Mouse (Mus musculus) heart, embryonic 11.5 days (tissue): ENCODE data around the gene Tm9sf1. TPM values are rescaled to one million over a fixed set of nuclear protein-coding genes. Genes with fewer than 3 reads are reported as not detected.
A peak's percentile ranks its signal among the peaks of the same experiment; 100 is the strongest.

Experiments
- ATAC-seq: fragments of 200-750 bp; cut with Nextera tagmentation; replicated peaks from 2 replicates; pipeline ENCODE4 v1.8.0; 2017; ENCODE audit warnings: moderate library complexity; ENCODE audit not compliant: insufficient number of reproducible peaks, low FRiP score, low TSS enrichment
- H3K27ac ChIP-seq: fragments of 300-500 bp; sonication (generic); 2 replicates; pipeline ENCODE4 v1.5.1; 2014; ENCODE audit warnings: mild to moderate bottlenecking, low read depth, low read length
- H3K27me3 ChIP-seq: fragments of 300-500 bp; sonication (generic); 2 replicates; pipeline ENCODE4 v1.6.1; 2014; ENCODE audit warnings: mild to moderate bottlenecking, low read length, mixed read lengths; ENCODE audit not compliant: control insufficient read depth, insufficient read depth
- H3K36me3 ChIP-seq: fragments of 300-500 bp; sonication (generic); 2 replicates; pipeline ENCODE4 v1.6.1; 2014; ENCODE audit warnings: mild to moderate bottlenecking, low read length, moderate library complexity, mixed read lengths; ENCODE audit not compliant: control insufficient read depth, insufficient read depth
- H3K4me1 ChIP-seq: fragments of 300-500 bp; sonication (generic); 2 replicates; pipeline ENCODE4 v1.6.1; 2014; ENCODE audit warnings: low read length; ENCODE audit not compliant: control insufficient read depth, insufficient read depth
- H3K4me2 ChIP-seq: fragments of 300-500 bp; sonication (generic); 2 replicates; pipeline ENCODE4 v1.6.1; 2014; ENCODE audit warnings: mild to moderate bottlenecking, moderate library complexity
- H3K4me3 ChIP-seq: fragments of 300-500 bp; sonication (generic); 2 replicates; pipeline ENCODE4 v1.5.1; 2014; ENCODE audit warnings: low read depth, low read length
- H3K9ac ChIP-seq: fragments of 300-500 bp; sonication (generic); 2 replicates; pipeline ENCODE4 v1.6.1; 2014; ENCODE audit warnings: mild to moderate bottlenecking, low read depth, low read length, moderate library complexity
- H3K9me3 ChIP-seq: fragments of 300-500 bp; sonication (generic); replicated peaks from 2 replicates; pipeline ENCODE4 v1.6.1; 2016; ENCODE audit warnings: low read length; ENCODE audit not compliant: control insufficient read depth
- WGBS: fragments of 180-500 bp; shearing (Covaris S2); extraction: QIAGEN DNeasy Blood & Tissue Kit; methylation state at CpG from one replicate; pipeline ENCODE4 v1.1.7; 2014; ENCODE audit not compliant: insufficient replicate concordance; 5-methylcytosine and 5-hydroxymethylcytosine counted together
- polyA plus RNA-seq: library from polyadenylated mRNA; unstranded; fragments of >200 nt; fragmentation: Nextera tagmentation; extraction: Ambion mirVana; gene quantifications from 2 replicates; pipeline ENCODE4 v1.2.1, GENCODE M21; 2014

Gene Tm9sf1
- polyA plus RNA-seq, 1 experiment from 2014 or later, result 78.7 TPM

- H3K27ac ChIP-seq, result peak within 1 kb of the TSS; percentile 98
- WGBS, result 1% methylated on average over 22 of the region's 22 CpGs
- peaks cover 19% of the 10 kb centered on the region for H3K4me1 ChIP-seq
- H3K9ac ChIP-seq, result peak within 1 kb of the TSS; percentile 85
- ATAC-seq, result peak; percentile 96
- H3K9me3 ChIP-seq, result no peaks in the 10 kb centered on the region
- peak within 1 kb of the TSS; percentile 78 for H3K4me3 ChIP-seq
- no peaks in the 10 kb centered on the region for H3K27me3 ChIP-seq
- peak within 1 kb of the TSS; percentile 98 for H3K4me2 ChIP-seq
- H3K36me3 ChIP-seq, result peaks cover 17% of the 10 kb centered on the region
These were observed 52.8 kb downstream of the Tm9sf1 start, which contains the start of gene Psme2 for GRCm38 (mm10) chr14:55590748-55591330. Psme2 (minus strand) TSS chr14:55591113.

GRCm38 (mm10) chr14:55589771-55590448, 53.7 kb downstream of the Tm9sf1 start:
- Histone ChIP-seq H3K9me3 (no peaks in the 10 kb centered on the region), H3K9ac (peak overlapping the region; percentile 85; the same call in 1 of the 2 replicates), H3K27me3 (no peaks in the 10 kb centered on the region), H3K4me3 (peak overlapping the region; percentile 78), H3K36me3 (peaks cover 9% of the 10 kb centered on the region), H3K4me1 (peaks cover 23% of the 10 kb centered on the region), H3K27ac (peak overlapping the region; percentile 98; the same call in 1 of the 2 replicates), H3K4me2 (peak overlapping the region; percentile 98)
- no peak for ATAC-seq
- 79% methylated on average over 11 of the region's 11 CpGs for WGBS

- Histone ChIP-seq H3K9ac (no peak overlapping the region), H3K9me3 (no peaks in the 10 kb centered on the region), H3K27ac (no peak overlapping the region), H3K4me1 (peaks cover 28% of the 10 kb centered on the region), H3K4me3 (no peak overlapping the region), H3K4me2 (no peak overlapping the region), H3K27me3 (no peaks in the 10 kb centered on the region), H3K36me3 (peaks cover 4% of the 10 kb centered on the region; the same call in 1 of the 2 replicates)
- WGBS, result 90% methylated on average over 5 of the region's 5 CpGs
- ATAC-seq, result no peak
These were observed 54.3 kb downstream of the Tm9sf1 start for GRCm38 (mm10) chr14:55589271-55589670.

- no peaks in the 10 kb centered on the region for H3K9me3 ChIP-seq
- no peak overlapping the region for H3K4me2 ChIP-seq
- peak overlapping the region; percentile 7; the same call in 1 of the 2 replicates for H3K9ac ChIP-seq
- no peaks in the 10 kb centered on the region for H3K27me3 ChIP-seq
- H3K4me3 ChIP-seq, result no peak overlapping the region
- ATAC-seq, result no peak
- 0 out of 2 replicates have a peak, but pooled peaks cover 2% of the 10 kb centered on the region for H3K36me3 ChIP-seq
- 70% methylated on average over 2 of the region's 2 CpGs for WGBS
- H3K4me1 ChIP-seq, result peaks cover 15% of the 10 kb centered on the region
- peak overlapping the region; percentile 64 for H3K27ac ChIP-seq
These were observed 57.5 kb downstream of the Tm9sf1 start for GRCm38 (mm10) chr14:55586149-55586548.

Other genes starting within 250 kb of the Tm9sf1 start
- gene Dhrs4, start 165.0 kb downstream of the Tm9sf1 start, polyA plus RNA-seq, result 22.0 and 44.5 TPM in 2 replicates
- gene Carmil3, start 153.2 kb downstream of the Tm9sf1 start, polyA plus RNA-seq, result 2.2 TPM in 2 replicates
- 0.32 and 0.43 TPM in 2 replicates for gene Cpne6, start 133.4 kb downstream of the Tm9sf1 start, polyA plus RNA-seq
- not detected in 2 replicates for gene Nrl, start 118.8 kb downstream of the Tm9sf1 start, polyA plus RNA-seq
- gene Pck2, start 103.5 kb downstream of the Tm9sf1 start, polyA plus RNA-seq, result 28.0 and 33.0 TPM in 2 replicates
- gene Dcaf11, start 83.8 kb downstream of the Tm9sf1 start, polyA plus RNA-seq, result 61.3 and 71.1 TPM in 2 replicates
- 1.0 and 1.3 TPM in 2 replicates for gene A730061H03Rik, start 83.4 kb downstream of the Tm9sf1 start, polyA plus RNA-seq
- gene Fitm1, start 68.2 kb downstream of the Tm9sf1 start, polyA plus RNA-seq, result 107 and 108 TPM in 2 replicates
- gene Psme1, start 65.7 kb downstream of the Tm9sf1 start, polyA plus RNA-seq, result 223 and 235 TPM in 2 replicates
- gene Emc9, start 58.5 kb downstream of the Tm9sf1 start, polyA plus RNA-seq, result 18.7 and 20.0 TPM in 2 replicates
- gene Psme2, start 52.7 kb downstream of the Tm9sf1 start, polyA plus RNA-seq, result 222 and 223 TPM in 2 replicates
- gene Rnf31, start 52.1 kb downstream of the Tm9sf1 start, polyA plus RNA-seq, result 11.2 and 13.0 TPM in 2 replicates
- 6.4 and 7.5 TPM in 2 replicates for gene Irf9, start 40.2 kb downstream of the Tm9sf1 start, polyA plus RNA-seq
- 8.8 and 14.1 TPM in 2 replicates for gene Rec8, start 25.8 kb downstream of the Tm9sf1 start, polyA plus RNA-seq
- 70.1 and 81.7 TPM in 2 replicates for gene Ipo4, start 7.8 kb downstream of the Tm9sf1 start, polyA plus RNA-seq
- gene Gm49378, start 5.9 kb downstream of the Tm9sf1 start, polyA plus RNA-seq, result 1.9 and 4.2 TPM in 2 replicates
- 0.63 TPM in 2 replicates for gene Tssk4, start 6.4 kb upstream of the Tm9sf1 start, polyA plus RNA-seq
- 72.0 and 74.2 TPM in 2 replicates for gene Mdp1, start 16.7 kb upstream of the Tm9sf1 start, polyA plus RNA-seq
- gene Gmpr2, start 28.1 kb upstream of the Tm9sf1 start, polyA plus RNA-seq, result 41.3 and 43.3 TPM in 2 replicates
- gene Nedd8, start 28.3 kb upstream of the Tm9sf1 start, polyA plus RNA-seq, result 512 and 535 TPM in 2 replicates
- 39.6 and 42.3 TPM in 2 replicates for gene Tinf2, start 38.0 kb upstream of the Tm9sf1 start, polyA plus RNA-seq
- 0.13 and 0.30 TPM in 2 replicates for gene Tgm1, start 70.1 kb upstream of the Tm9sf1 start, polyA plus RNA-seq
- 19.1 and 19.7 TPM in 2 replicates for gene Rabggta, start 78.5 kb upstream of the Tm9sf1 start, polyA plus RNA-seq
- 56.4 and 60.3 TPM in 2 replicates for gene Dhrs1, start 101.9 kb upstream of the Tm9sf1 start, polyA plus RNA-seq
- 25.1 and 26.3 TPM in 2 replicates for gene Nop9, start 101.9 kb upstream of the Tm9sf1 start, polyA plus RNA-seq
- 1.4 and 1.7 TPM in 2 replicates for gene Cideb, start 114.7 kb upstream of the Tm9sf1 start, polyA plus RNA-seq
- 0.16 and 1.0 TPM in 2 replicates for gene Ltb4r2, start 117.6 kb upstream of the Tm9sf1 start, polyA plus RNA-seq
- gene Ltb4r1, start 122.2 kb upstream of the Tm9sf1 start, polyA plus RNA-seq, result 0.11 and 0.21 TPM in 2 replicates
- gene Adcy4, start 140.3 kb upstream of the Tm9sf1 start, polyA plus RNA-seq, result 13.2 and 19.7 TPM in 2 replicates
- gene Ripk3, start 145.1 kb upstream of the Tm9sf1 start, polyA plus RNA-seq, result 19.6 and 19.8 TPM in 2 replicates
- 15.5 and 16.9 TPM in 2 replicates for gene Nfatc4, start 179.3 kb upstream of the Tm9sf1 start, polyA plus RNA-seq
- gene Nynrin, start 210.2 kb upstream of the Tm9sf1 start, polyA plus RNA-seq, result 12.5 and 20.3 TPM in 2 replicates
- 0.30 and 0.42 TPM in 2 replicates for gene Cbln3, start 240.6 kb upstream of the Tm9sf1 start, polyA plus RNA-seq
- 6.0 and 8.9 TPM in 2 replicates for gene Khnyn, start 241.1 kb upstream of the Tm9sf1 start, polyA plus RNA-seq